Mouse (Mus musculus): ENCODE results near the gene Gm21188.
"Not testable (repeated sequence)": the region's sequence is repeated elsewhere in the genome, so short reads cannot be mapped to it uniquely, and the experiment has no call there.

Gm21188 gene

DNA sequence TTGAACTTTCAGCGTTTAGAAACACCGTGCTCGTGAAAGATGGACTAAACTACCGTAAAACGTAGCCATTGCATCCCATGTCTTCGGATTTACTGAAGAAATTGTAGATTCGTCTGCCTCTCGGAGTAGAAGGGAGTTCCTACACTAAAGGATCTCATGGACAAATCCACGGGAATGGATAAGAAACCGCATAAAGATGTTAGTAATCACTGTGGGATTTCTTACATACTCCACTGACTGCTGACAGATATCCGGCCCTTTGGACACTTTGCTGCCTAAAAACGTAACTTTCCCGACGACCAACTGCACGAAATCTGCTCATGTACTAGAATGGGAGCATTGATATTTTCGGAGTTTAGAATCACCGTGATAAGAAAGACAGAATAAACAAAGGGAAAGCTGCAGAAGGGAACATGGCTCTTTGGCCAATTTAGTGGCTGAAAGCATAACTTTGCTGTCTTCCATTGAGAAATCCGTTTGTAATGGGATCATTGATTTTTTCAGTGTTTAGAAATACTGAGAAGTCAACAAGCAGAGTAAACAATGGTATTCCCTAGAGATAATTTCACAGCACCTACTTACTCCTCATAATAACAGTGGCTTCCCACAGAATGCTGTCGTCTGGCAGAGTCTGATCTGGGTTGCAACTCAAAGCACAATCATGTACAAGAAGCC lies 18.3 kb downstream of the Gm21188 start:
- in situ Hi-C loops (cut with MboI; ENCODE audit: low pct_unique_long_range_greater_than_20kb in 1 of 2, low sequenced_read_pairs in 2 of 2, unreplicated experiment in 1 of 2), result not testable (repeated sequence)

DNA sequence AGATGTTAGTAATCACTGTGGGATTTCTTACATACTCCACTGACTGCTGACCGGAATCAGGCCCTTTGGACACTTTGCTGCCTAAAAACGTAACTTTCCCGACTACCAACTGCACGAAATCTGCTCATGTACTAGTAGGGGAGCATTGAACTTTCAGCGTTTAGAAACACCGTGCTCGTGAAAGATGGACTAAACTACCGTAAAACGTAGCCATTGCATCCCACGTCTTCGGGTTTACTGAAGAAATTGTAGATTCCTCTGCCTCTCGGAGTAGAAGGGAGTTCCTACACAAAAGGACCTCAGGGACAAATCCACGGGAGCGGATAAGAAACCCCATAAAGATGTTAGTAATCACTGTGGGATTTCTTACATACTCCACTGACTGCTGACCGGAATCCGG lies 20.3 kb downstream of the Gm21188 start:
- in situ Hi-C loops (cut with MboI; ENCODE audit: low pct_unique_long_range_greater_than_20kb in 1 of 2, low sequenced_read_pairs in 2 of 2, unreplicated experiment in 1 of 2), result not testable (repeated sequence)

DNA sequence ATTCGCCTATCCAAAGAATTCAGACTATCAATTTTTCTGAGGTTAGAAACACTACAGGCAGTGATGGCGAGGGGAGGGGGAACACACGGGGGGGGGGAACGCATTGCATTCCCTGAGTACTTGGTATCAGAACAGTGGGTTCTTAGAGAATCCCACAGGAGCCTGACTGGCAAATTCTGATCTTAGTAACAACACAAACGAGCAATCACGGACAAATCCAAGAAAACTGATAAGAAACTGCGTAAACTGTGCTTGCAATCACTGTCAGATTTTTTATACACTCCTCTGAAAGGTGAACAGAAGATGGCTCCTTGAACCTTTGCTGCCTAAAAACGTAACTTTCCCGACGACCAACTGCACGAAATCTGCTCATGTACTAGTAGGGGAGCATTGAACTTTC lies 24.6 kb downstream of the Gm21188 start:
- in situ Hi-C loops (cut with MboI; ENCODE audit: low pct_unique_long_range_greater_than_20kb in 1 of 2, low sequenced_read_pairs in 2 of 2, unreplicated experiment in 1 of 2), result not testable (repeated sequence)

DNA sequence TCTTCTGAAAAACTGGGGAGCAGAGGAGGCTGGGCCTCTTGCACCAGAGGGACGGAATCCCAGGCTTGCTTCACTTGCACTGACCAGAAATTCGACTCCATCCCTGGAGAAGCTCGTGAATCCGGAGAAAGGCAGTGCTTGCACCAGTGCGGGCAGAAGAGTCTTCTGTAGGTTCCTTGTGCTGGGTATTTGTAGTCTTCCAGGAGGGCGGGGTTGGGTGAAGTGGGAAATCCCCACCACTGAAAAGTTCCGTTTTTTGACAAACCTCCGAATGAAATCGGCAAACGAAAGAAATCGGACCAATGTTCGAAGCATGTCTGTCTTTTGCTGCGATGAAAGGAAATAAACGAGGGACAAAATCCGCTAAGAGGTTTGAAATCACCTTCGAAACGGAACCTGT lies 25.1 kb downstream of the Gm21188 start, which contains the start of gene Gm36079:
Gm36079 (minus strand) TSS at position 101 of the 400 bp plus-strand sequence.
- in situ Hi-C loops (cut with MboI; ENCODE audit: low pct_unique_long_range_greater_than_20kb in 1 of 2, low sequenced_read_pairs in 2 of 2, unreplicated experiment in 1 of 2), result not testable (repeated sequence)

DNA sequence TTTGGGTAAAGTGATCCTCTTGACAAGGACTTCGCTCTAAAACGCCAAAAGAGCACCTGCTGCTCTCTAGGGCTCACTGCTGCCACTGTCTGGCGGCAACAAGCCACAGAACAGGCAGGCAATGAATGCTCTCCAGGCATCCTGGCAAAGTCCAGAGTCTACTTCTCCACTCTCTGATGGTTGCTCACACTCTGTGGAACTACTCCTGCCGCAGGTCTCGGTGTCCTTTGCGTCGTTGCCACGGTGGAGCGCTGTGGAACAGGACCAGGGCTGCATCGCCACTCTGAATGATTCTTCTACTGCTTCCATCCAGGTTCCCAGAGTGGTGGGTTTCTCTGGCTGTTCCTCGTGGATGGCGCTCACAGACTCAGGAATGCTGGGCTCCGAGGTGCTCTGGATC lies 25.6 kb downstream of the Gm21188 start:
- in situ Hi-C loops (cut with MboI; ENCODE audit: low pct_unique_long_range_greater_than_20kb in 1 of 2, low sequenced_read_pairs in 2 of 2, unreplicated experiment in 1 of 2), result not testable (repeated sequence)

DNA sequence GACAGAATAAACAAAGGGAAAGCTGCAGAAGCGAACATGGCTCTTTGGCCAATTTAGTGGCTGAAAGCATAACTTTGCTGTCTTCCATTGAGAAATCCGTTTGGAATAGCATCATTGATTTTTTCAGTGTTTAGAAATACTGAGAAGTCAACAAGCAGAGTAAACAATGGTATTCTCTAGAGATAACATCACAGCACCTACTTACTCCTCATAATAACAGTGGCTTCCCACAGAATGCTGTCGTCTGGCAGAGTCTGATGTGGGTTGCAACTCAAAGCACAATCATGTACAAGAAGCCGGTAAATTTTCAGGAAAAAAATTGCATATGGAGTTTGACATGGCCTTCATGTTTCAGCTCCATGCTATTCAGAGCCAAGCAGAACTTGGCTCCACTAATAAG lies 26.4 kb downstream of the Gm21188 start:
- in situ Hi-C loops (cut with MboI; ENCODE audit: low pct_unique_long_range_greater_than_20kb in 1 of 2, low sequenced_read_pairs in 2 of 2, unreplicated experiment in 1 of 2), result not testable (repeated sequence)

DNA sequence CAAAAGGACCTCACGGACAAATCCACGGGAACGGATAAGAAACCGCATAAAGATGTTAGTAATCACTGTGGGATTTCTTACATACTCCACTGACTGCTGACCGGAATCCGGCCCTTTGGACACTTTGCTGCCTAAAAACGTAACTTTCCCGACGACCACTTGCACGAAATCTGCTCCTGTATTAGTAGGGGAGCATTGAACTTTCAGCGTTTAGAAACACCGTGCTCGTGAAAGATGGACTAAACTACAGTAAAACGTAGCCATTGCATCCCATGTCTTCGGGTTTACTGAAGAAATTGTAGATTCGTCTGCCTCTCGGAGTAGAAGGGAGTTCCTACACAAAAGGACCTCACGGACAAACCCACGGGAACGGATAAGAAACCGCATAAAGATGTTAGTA lies 27.0 kb downstream of the Gm21188 start:
- in situ Hi-C loops (cut with MboI; ENCODE audit: low pct_unique_long_range_greater_than_20kb in 1 of 2, low sequenced_read_pairs in 2 of 2, unreplicated experiment in 1 of 2), result not testable (repeated sequence)

DNA sequence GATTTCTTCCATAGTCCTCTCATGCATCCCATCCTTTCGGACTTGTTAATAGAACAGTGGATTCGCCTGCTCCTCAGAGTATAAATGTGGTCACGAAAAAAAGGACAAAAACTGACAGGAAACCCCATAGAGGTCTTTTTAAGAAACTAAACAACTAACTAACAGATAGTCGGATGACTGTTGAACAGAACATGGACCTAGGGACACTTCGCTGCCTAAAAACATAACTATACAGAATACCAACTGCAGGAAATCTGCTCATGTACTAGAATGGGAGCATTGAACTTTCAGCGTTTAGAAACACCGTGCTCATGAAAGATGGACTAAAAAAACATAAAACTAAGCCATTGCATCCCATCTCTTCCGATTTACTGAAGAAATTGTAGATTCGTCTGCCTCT lies 27.4 kb downstream of the Gm21188 start:
- in situ Hi-C loops (cut with MboI; ENCODE audit: low pct_unique_long_range_greater_than_20kb in 1 of 2, low sequenced_read_pairs in 2 of 2, unreplicated experiment in 1 of 2), result not testable (repeated sequence)

DNA sequence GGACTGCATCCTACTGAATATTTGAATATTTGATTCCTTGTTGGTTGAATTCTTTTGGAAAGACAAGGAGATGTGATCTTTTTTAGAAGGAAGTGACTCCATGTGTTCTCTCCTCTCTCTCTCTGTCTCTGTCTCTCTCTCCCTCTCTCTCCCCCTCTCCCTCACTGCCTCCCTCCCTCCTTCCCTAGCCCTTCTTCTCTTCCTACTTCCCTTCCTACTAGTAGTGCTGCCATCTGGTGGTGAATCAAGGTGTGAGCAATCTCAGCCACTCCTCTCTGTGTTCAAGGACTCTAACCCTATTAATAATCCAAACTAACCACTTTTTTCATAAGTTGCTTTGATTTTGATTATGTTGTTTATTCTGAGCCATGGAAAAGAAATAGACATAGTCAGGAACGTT lies 30.5 kb downstream of the Gm21188 start:
- in situ Hi-C loops (cut with MboI; ENCODE audit: low pct_unique_long_range_greater_than_20kb in 1 of 2, low sequenced_read_pairs in 2 of 2, unreplicated experiment in 1 of 2), result not testable (repeated sequence)

DNA sequence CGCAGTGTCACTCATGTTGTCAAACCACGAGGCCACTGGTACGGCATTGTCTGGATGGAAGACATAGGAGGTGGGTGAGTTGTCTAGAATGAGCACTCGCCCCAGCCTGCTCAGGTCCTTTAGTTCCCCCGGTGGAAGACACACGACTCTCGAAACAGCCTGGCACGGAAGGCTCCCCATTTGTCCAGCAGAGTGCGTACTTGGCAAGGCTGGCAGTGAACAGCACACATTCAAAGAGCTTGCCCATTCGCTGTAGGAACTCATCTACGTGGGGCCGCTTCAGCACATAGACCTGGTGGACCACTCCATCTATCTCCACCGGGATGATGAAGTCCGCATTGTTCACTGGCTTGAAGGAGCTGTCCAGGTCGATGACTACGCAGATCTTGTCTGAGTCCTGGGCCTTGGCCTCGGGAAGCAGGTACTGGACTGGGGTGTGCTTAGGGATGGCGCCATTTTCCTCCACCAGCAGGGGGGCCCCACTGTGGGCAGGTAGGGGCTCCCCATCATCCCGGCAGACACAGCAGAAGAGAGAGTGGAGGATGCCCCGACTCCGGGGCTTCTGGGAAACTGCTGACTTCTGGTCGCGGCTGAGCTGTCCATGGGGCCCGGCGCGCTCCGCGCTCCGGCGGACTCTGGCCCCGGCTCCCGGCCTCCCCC lies 36.5 kb downstream of the Gm21188 start:
- in situ Hi-C loops (cut with MboI; ENCODE audit: low pct_unique_long_range_greater_than_20kb in 1 of 2, low sequenced_read_pairs in 2 of 2, unreplicated experiment in 1 of 2), result not testable (repeated sequence)

DNA sequence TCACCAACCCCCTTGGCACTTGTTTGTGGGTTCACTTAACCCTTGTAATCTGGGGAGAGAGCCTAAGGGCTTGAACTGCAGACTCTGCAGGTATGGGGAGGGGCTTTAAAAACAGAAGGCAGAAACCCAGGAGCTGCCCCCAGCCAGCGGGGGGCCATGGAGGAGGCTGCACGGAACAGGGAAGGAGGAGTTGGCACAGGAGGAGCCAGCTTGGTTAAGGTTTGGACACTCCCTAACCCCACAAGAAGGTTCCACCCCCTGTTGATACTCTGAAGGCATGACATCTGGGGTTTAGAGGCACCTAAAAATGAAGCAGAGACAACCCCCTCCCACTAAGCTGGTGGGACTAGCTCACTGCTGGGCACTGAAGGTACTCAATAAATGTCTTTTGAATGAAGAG lies 38.0 kb downstream of the Gm21188 start:
- in situ Hi-C loops (cut with MboI; ENCODE audit: low pct_unique_long_range_greater_than_20kb in 1 of 2, low sequenced_read_pairs in 2 of 2, unreplicated experiment in 1 of 2), result not testable (repeated sequence)

DNA sequence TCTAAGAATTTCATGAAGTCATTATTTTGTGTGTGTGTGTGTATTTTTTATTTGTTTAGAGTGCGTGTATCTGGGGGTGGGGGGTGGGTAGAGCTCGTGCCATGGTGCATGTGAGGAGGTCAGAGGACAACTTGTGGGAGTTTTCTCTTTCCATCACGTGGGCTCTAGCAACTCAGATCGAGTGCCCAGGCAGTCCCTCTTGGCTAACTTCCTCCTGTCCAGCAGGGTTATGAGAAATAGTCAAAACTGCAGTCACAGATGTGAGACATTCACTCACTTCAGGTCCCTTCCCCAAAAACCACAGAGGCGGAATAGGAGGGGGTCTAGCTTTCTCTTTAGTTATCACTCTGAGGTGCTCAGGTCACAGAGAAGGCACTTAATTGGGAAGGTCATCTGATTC lies 38.5 kb downstream of the Gm21188 start:
- in situ Hi-C loops (cut with MboI; ENCODE audit: low pct_unique_long_range_greater_than_20kb in 1 of 2, low sequenced_read_pairs in 2 of 2, unreplicated experiment in 1 of 2), result not testable (repeated sequence)

DNA sequence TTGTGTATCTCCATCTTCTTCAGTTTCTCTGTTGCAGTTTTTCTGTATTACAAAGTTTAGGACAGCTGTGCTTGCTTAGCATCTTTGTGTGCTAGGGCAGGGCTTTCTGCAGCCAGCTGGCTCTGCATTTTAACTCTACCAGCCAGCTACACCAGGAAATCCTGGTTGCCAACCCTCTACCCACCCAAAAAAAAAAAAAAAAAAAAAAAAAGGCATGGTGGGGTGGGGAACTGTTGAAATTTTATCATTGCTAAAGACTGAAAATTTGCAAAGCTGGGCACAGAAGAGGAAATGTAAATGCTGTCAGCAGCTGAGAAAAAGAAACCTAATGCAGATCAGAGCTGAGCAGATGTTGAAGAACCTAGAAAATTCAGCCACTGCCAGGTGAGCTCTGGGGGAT lies 41.9 kb downstream of the Gm21188 start:
- in situ Hi-C loops (cut with MboI; ENCODE audit: low pct_unique_long_range_greater_than_20kb in 1 of 2, low sequenced_read_pairs in 2 of 2, unreplicated experiment in 1 of 2), result not testable (repeated sequence)

DNA sequence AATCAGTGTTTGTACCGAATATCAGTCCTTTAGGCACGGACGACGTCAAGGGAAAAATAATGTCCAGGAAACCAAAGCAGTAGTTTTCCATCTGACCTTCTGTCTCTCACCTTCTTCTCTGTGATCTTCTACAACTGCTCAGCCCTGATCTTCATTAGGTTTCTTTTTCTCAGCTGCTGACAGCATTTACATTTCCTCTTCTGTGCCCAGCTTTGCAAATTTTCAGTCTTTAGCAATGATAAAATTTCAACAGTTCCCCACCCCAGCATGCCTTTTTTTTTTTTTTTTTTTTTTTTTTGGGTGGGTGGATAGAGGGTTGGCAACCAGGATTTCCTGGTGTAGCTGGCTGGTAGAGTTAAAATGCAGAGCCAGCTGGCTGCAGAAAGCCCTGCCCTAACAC lies 52.8 kb downstream of the Gm21188 start:
- in situ Hi-C loops (cut with MboI; ENCODE audit: low pct_unique_long_range_greater_than_20kb in 1 of 2, low sequenced_read_pairs in 2 of 2, unreplicated experiment in 1 of 2), result not testable (repeated sequence)

DNA sequence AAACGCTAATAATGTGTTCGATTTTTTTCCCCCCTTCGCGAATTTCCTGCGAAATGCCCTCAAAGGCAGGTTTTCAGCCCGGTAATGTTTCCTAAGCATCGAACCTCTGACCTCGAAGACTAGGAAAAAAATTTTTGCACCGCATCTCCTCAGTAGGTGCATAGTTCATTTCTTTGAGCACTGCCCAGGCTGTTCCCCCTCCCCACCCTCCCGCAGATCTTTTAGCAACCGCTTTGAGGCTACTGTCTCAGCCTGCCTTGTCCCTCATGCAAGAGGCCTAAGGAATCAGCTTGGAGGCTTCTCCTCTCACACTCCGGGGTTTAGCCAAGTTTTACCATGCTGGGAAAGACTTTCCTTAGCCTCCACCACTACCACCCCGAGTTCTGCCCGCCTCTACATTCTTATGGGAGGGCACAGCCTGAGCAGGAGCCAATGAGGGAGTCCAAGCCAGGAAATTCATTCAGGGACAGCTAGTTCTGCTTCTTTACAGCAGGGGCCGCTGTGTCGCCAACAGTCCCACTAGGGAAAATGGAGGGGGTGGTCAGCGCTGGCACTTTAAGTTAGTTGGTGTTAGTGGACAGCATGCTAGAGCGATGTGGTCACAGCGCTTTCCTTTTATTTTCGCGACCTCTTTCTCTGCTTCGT lies 53.4 kb downstream of the Gm21188 start:
- in situ Hi-C loops (cut with MboI; ENCODE audit: low pct_unique_long_range_greater_than_20kb in 1 of 2, low sequenced_read_pairs in 2 of 2, unreplicated experiment in 1 of 2), result not testable (repeated sequence)

DNA sequence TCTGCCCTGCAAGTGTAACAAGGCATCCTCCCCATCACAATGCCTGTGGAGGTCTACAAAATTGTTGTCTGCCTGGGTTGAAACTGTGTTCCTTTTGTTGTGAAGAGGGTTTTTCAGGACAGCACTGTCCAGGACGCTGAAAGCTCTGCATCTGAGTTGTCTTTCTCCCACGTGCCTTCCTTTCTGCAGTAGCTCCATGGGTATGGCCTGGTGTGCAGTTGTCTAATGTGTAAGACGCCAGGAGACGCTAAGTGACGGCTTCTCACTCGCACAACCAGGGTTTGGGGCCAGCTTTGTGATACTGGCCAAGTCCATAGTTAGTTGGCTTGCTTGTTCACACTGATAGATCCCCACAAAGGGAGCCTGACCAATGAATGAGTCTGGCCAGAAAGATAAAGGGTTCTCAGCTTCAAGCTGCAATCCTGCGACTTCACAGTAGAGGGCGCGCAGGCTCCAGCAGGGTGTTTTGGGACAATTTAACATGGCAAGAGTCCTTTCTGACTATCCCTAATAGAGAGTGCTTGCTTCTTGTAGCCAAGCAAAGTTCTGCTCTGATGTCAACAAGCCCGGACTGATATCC lies 60.0 kb downstream of the Gm21188 start:
- in situ Hi-C loops (cut with MboI; ENCODE audit: low pct_unique_long_range_greater_than_20kb in 1 of 2, low sequenced_read_pairs in 2 of 2, unreplicated experiment in 1 of 2), result not testable (repeated sequence)

DNA sequence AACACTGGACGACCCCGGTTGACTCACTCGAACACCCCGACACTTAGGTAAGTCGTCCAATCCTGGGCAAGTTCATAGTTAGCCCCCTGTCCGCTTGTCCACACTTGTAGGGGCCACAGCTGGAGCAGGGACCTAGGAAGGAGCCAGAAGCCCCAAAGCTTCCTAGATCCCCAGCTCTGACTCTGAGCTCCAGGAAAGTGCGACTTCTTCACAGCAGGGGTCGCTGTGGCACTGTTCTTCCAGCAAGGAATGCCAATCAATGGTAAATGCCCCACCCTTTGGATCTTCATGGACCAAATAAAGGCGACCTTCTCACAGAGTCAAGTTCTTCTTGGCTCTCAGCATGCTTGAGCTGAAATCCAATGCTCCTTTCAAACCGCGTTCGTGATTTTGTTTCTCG lies 60.7 kb downstream of the Gm21188 start:
- in situ Hi-C loops (cut with MboI; ENCODE audit: low pct_unique_long_range_greater_than_20kb in 1 of 2, low sequenced_read_pairs in 2 of 2, unreplicated experiment in 1 of 2), result not testable (repeated sequence)
